ENCODE assay signal across 8 mouse cellular contexts in genomic region chr6:51432535-51433397, GRCm38 (mm10). TPM values are rescaled to one million over a fixed set of nuclear protein-coding genes. Genes with fewer than 3 reads are reported as not detected.
DNase-seq lines count a peak whose midpoint lies in the region; ATAC-seq and TF ChIP-seq lines count a peak whose summit lies in the region.

Gene Nfe2l3 (plus strand): TSS chr6:51432670.

- peak; percentile 57 for DNase-seq in gastrocnemius, adult 2 months
- no peak for DNase-seq in gastrocnemius, adult 18-20 months (ENCODE audit: low spot score)
- DNase-seq in liver, postnatal 0 days: peak; percentile 90
- peak; percentile 72 for DNase-seq in thymus, adult 2 months

- H3K27me3 ChIP-seq in heart, embryonic 12.5 days (replicated peaks): peaks cover 48% of the 10 kb centered on the region
- peaks cover 42% of the 10 kb centered on the region for H3K27me3 ChIP-seq in kidney, embryonic 16.5 days (ENCODE audit: insufficient read depth, low read length)
- peaks cover 45% of the 10 kb centered on the region for H3K27me3 ChIP-seq in liver, postnatal 0 days (ENCODE audit: insufficient read depth, low read length)
- peaks cover 41% of the 10 kb centered on the region for H3K27me3 ChIP-seq in neural tube, embryonic 12.5 days (replicated peaks)
- H3K27me3 ChIP-seq in thymus, adult 2 months (ENCODE audit: control insufficient read depth, insufficient read depth, low read length): peaks cover 2% of the 10 kb centered on the region; the same call in 1 of the 2 replicates

- H3K27ac ChIP-seq in gastrocnemius, adult 2 months: no peak within 1 kb of the TSS
- H3K27ac ChIP-seq in cortical plate, adult 2 months (ENCODE audit: insufficient read depth, low read length): peak within 1 kb of the TSS; percentile 79; the same call in 1 of the 2 replicates
- H3K27ac ChIP-seq in heart, embryonic 12.5 days (ENCODE audit: poor library complexity, severe bottlenecking): no peak within 1 kb of the TSS
- no peak within 1 kb of the TSS for H3K27ac ChIP-seq in kidney, embryonic 16.5 days (ENCODE audit: low read length)
- H3K27ac ChIP-seq in liver, postnatal 0 days (ENCODE audit: low read depth): no peak within 1 kb of the TSS
- H3K27ac ChIP-seq in neural tube, embryonic 12.5 days: no peak within 1 kb of the TSS
- H3K27ac ChIP-seq in thymus, adult 2 months (ENCODE audit: control insufficient read depth, insufficient read depth, low read length): no peak within 1 kb of the TSS

- TF ChIP-seq POLR2A in cortical plate, adult 2 months (IDR thresholded peaks at IDR 0.05; ENCODE audit: extremely low read depth, insufficient read depth, low read length): 0 out of 2 replicates have a peak, but pooled peaks have one; percentile 12
- TF ChIP-seq POLR2A in thymus, adult 2 months (IDR thresholded peaks at IDR 0.05; ENCODE audit: control insufficient read depth, extremely low read depth, insufficient read depth, low read length, poor library complexity): no peak

- no peaks in the 10 kb centered on the region for H3K36me3 ChIP-seq in heart, embryonic 12.5 days
- no peaks in the 10 kb centered on the region for H3K36me3 ChIP-seq in kidney, embryonic 16.5 days (ENCODE audit: insufficient read depth, low read length)
- no peaks in the 10 kb centered on the region for H3K36me3 ChIP-seq in liver, postnatal 0 days (replicated peaks; ENCODE audit: insufficient read depth, low read length)
- H3K36me3 ChIP-seq in neural tube, embryonic 12.5 days: no peaks in the 10 kb centered on the region
- H3K36me3 ChIP-seq in thymus, adult 2 months (ENCODE audit: control insufficient read depth, insufficient read depth, low read length): no peaks in the 10 kb centered on the region

- no peaks in the 10 kb centered on the region for H3K4me1 ChIP-seq in cortical plate, adult 2 months (ENCODE audit: control insufficient read depth, insufficient read depth, low read length)
- peaks cover 33% of the 10 kb centered on the region for H3K4me1 ChIP-seq in heart, embryonic 12.5 days (replicated peaks)
- H3K4me1 ChIP-seq in kidney, embryonic 16.5 days (ENCODE audit: insufficient read depth, low read length): peaks cover 7% of the 10 kb centered on the region
- H3K4me1 ChIP-seq in liver, postnatal 0 days (ENCODE audit: insufficient read depth): peaks cover 13% of the 10 kb centered on the region
- peaks cover 9% of the 10 kb centered on the region for H3K4me1 ChIP-seq in neural tube, embryonic 12.5 days
- peaks cover 11% of the 10 kb centered on the region; the same call in 1 of the 2 replicates for H3K4me1 ChIP-seq in thymus, adult 2 months (replicated peaks; ENCODE audit: control insufficient read depth, insufficient read depth, low read length)

- ATAC-seq in heart, embryonic 12.5 days (ENCODE audit: insufficient number of reproducible peaks, low FRiP score): peak; percentile 84
- ATAC-seq in kidney, embryonic 16.5 days (ENCODE audit: low FRiP score, low TSS enrichment): peak; percentile 82
- ATAC-seq in liver, postnatal 0 days: peak; percentile 93
- ATAC-seq in neural tube, embryonic 12.5 days (ENCODE audit: low FRiP score, low read depth): peak; percentile 81

- intact Hi-C loops in gastrocnemius, adult 2 months (cut with DNase I): no loop called here

- no peak for TF ChIP-seq CTCF in gastrocnemius, adult 2 months (IDR thresholded peaks at IDR 0.05)
- no peak for TF ChIP-seq CTCF in cortical plate, adult 2 months (IDR thresholded peaks at IDR 0.05; ENCODE audit: extremely low read depth, insufficient read depth, low read length)
- TF ChIP-seq CTCF in liver, postnatal 0 days (IDR thresholded peaks at IDR 0.05; ENCODE audit: low read depth): no peak
- TF ChIP-seq CTCF in thymus, adult 2 months (IDR thresholded peaks at IDR 0.05; ENCODE audit: borderline replicate concordance, control insufficient read depth, extremely low read depth, insufficient read depth, low read length, poor library complexity): no peak

- WGBS in heart, embryonic 12.5 days: 1% methylated on average over 74 of the region's 74 CpGs
- under 1% methylated on average over 70 of the region's 74 CpGs for WGBS in kidney, embryonic 16.5 days
- 3% methylated on average over 70 of the region's 74 CpGs for WGBS in liver, postnatal 0 days (ENCODE audit: insufficient replicate concordance)
- 1% methylated on average over 74 of the region's 74 CpGs for WGBS in neural tube, embryonic 12.5 days
- WGBS in thymus, adult 2 months: 1% methylated on average over 73 of the region's 74 CpGs

- peak within 1 kb of the TSS; percentile 73 for H3K9ac ChIP-seq in heart, embryonic 12.5 days
- H3K9ac ChIP-seq in kidney, embryonic 16.5 days (replicated peaks; ENCODE audit: low read length): peak within 1 kb of the TSS; percentile 64
- H3K9ac ChIP-seq in liver, postnatal 0 days (replicated peaks): no peak within 1 kb of the TSS; the same call in 1 of the 2 replicates
- peak within 1 kb of the TSS; percentile 66 for H3K9ac ChIP-seq in neural tube, embryonic 12.5 days

- peak within 1 kb of the TSS; percentile 68 for H3K4me3 ChIP-seq in gastrocnemius, adult 2 months
- H3K4me3 ChIP-seq in cortical plate, adult 2 months (ENCODE audit: insufficient read depth, low read length): peak within 1 kb of the TSS; percentile 55
- H3K4me3 ChIP-seq in heart, embryonic 12.5 days: peak within 1 kb of the TSS; percentile 59
- H3K4me3 ChIP-seq in kidney, embryonic 16.5 days (ENCODE audit: low read length): peak within 1 kb of the TSS; percentile 47
- peak within 1 kb of the TSS; percentile 47 for H3K4me3 ChIP-seq in liver, postnatal 0 days (ENCODE audit: low read depth, low read length)
- peak within 1 kb of the TSS; percentile 53 for H3K4me3 ChIP-seq in neural tube, embryonic 12.5 days
- peak within 1 kb of the TSS; percentile 53 for H3K4me3 ChIP-seq in thymus, adult 2 months (ENCODE audit: control insufficient read depth, insufficient read depth, low read length)

- peak within 1 kb of the TSS; percentile 97 for H3K4me2 ChIP-seq in heart, embryonic 12.5 days
- peak within 1 kb of the TSS; percentile 69 for H3K4me2 ChIP-seq in kidney, embryonic 16.5 days (replicated peaks; ENCODE audit: low read depth, low read length)
- H3K4me2 ChIP-seq in liver, postnatal 0 days (ENCODE audit: low read depth, low read length): peak within 1 kb of the TSS; percentile 82
- H3K4me2 ChIP-seq in neural tube, embryonic 12.5 days (replicated peaks): peak within 1 kb of the TSS; percentile 94

- TF ChIP-seq EP300 in liver, postnatal 0 days (IDR thresholded peaks at IDR 0.05; ENCODE audit: low read depth): no peak

- no peaks in the 10 kb centered on the region for H3K9me3 ChIP-seq in heart, embryonic 12.5 days (replicated peaks)
- H3K9me3 ChIP-seq in kidney, embryonic 16.5 days (ENCODE audit: low read length): no peaks in the 10 kb centered on the region
- H3K9me3 ChIP-seq in liver, postnatal 0 days (ENCODE audit: low read length): no peaks in the 10 kb centered on the region
- H3K9me3 ChIP-seq in neural tube, embryonic 12.5 days: no peaks in the 10 kb centered on the region

RNA-seq across cellular contexts. Expression of gene Nfe2l3, which starts in this region (rescaled TPM):
- not detected for total RNA-seq in gastrocnemius, adult 2 months (2021)
- not detected for total RNA-seq in gastrocnemius, adult 18-20 months (2021)
- polyA plus RNA-seq in cortical plate, adult 2 months (2012; rRNA removed): 3.3 and 3.8 TPM in 2 replicates
- 5.3 and 5.4 TPM in 2 replicates for polyA plus RNA-seq in heart, embryonic 12.5 days (2016; fragmentation: Nextera tagmentation; extraction: Ambion mirVana)
- 1.7 and 2.1 TPM in 2 replicates for polyA plus RNA-seq in kidney, embryonic 16.5 days (2015; fragmentation: Nextera tagmentation; extraction: Ambion mirVana)
- 0.15 and 0.16 TPM in 2 replicates for polyA plus RNA-seq in liver, postnatal 0 days (2015; fragmentation: Nextera tagmentation; extraction: Ambion mirVana)
- 2.8 and 3.4 TPM in 2 replicates for polyA plus RNA-seq in neural tube, embryonic 12.5 days (2016; fragmentation: Nextera tagmentation; extraction: Ambion mirVana)
- 10.5 and 11.8 TPM in 2 replicates for polyA plus RNA-seq in thymus, adult 2 months (2012; rRNA removed)

Comparison
In these comparisons a context has a peak if more than half of its experiments do, and no peak if none do; other contexts are left out.
1. Peak in DNase-seq and H3K4me3 ChIP-seq in gastrocnemius, adult 2 months; RNA of the gene not detected or under 1 TPM.
2. Peak in DNase-seq, ATAC-seq, H3K4me3 ChIP-seq and H3K4me2 ChIP-seq in liver, postnatal 0 days; RNA of the gene not detected or under 1 TPM.